Mouse (Mus musculus): Measurements from ENCODE around the gene Olfr154. TPM values are rescaled to one million over a fixed set of nuclear protein-coding genes. Genes with fewer than 3 reads are reported as not detected.
"Not testable (repeated sequence)": the region's sequence is repeated elsewhere in the genome, so short reads cannot be mapped to it uniquely, and the experiment has no call there.

Gene Olfr154
- not detected in 2 replicates for polyA plus RNA-seq (2016; fragmentation: Nextera tagmentation; extraction: Ambion mirVana)

DNA sequence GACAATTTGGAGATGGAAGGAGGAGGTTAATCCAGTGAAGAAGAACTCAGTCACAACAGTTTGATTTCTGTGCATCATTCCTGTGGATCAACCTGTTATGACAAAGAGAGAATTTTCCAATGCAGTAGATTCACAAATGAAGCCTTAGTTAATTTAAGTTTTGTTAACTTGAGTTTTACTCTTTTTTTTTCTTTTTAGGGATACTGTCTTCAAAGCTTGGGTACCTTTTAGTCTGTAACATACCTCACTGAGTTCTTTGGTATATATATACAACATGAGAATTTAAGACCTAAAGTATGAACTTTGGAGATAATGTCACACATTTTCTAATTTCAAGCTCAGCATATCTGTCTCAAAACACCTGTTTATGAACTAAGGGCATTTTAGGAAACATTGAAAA, at the start of gene Olfr154:
Gene Olfr154 (minus strand): TSS at position 101 of the 400 bp plus-strand sequence.
- H3K4me2 ChIP-seq (replicated peaks); H3K27ac ChIP-seq (replicated peaks); H3K9me3 ChIP-seq; H3K4me1 ChIP-seq; H3K27me3 ChIP-seq; ATAC-seq (ENCODE audit: low FRiP score, low read depth); H3K36me3 ChIP-seq; H3K9ac ChIP-seq (replicated peaks); H3K4me3 ChIP-seq: not testable (repeated sequence)

DNA sequence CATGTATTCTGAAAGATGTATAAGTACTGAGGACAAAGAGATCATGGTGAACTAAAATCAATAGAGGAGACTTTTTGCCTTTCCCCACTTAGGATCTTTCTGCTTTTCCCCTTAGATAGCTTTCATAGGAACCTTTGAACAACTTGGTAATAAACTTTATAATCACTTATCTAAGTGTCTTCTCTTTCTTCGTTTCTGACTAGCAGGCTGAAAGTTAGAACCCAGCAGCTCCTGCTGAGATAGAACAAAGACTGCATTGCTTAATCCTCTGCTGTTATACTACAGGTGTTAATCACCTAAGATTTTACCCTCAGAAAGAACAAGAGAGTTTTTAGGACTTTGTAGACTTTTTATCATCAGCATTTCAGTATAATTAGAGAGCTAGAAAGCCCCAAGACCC, 46.9 kb upstream of the Olfr154 start:
- no peaks in the 10 kb centered on the region for H3K4me1 ChIP-seq
- WGBS, result 34% methylated on average over 1 of the region's 1 CpGs
- H3K4me3 ChIP-seq, result no peak overlapping the region
- H3K36me3 ChIP-seq, result no peaks in the 10 kb centered on the region
- H3K27me3 ChIP-seq, result no peaks in the 10 kb centered on the region
- H3K9me3 ChIP-seq, result no peaks in the 10 kb centered on the region
- H3K27ac ChIP-seq (replicated peaks), result no peak overlapping the region
- ATAC-seq (ENCODE audit: low FRiP score, low read depth), result no peak
- no peak overlapping the region for H3K4me2 ChIP-seq (replicated peaks)
- H3K9ac ChIP-seq (replicated peaks), result no peak overlapping the region

- not testable (repeated sequence) for H3K9ac ChIP-seq (replicated peaks); H3K27ac ChIP-seq (replicated peaks); H3K36me3 ChIP-seq; H3K4me1 ChIP-seq; ATAC-seq (ENCODE audit: low FRiP score, low read depth); H3K27me3 ChIP-seq; H3K9me3 ChIP-seq; H3K4me3 ChIP-seq; H3K4me2 ChIP-seq (replicated peaks)
- 86% methylated on average over 2 of the region's 2 CpGs for WGBS
Measured at GRCm38 (mm10) chr2:85710680-85711079, 46.4 kb upstream of the Olfr154 start.

DNA sequence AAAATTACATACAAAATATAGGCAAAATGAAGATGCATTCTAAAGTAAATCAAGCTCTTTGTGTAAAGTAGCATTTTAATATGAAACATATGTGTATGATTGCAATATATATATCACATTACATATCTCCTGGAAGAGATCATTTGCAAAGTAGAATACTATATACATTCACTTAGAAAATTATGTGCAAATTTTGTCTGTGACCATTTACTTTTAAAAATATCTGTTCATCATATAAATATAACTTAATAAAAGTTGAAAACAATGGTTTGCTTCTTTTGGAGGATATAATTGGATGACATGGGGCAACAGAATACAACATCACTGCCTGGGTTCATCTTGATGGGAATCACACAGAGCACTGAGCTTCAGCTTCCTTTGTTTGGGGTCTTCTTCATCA, 24.9 kb upstream of the Olfr154 start, which contains the start of gene Olfr1008:
Gene Olfr1008 (plus strand): TSS at position 301 of the 400 bp plus-strand sequence.
- Histone ChIP-seq H3K4me3 (no peak within 1 kb of the TSS), H3K9me3 (no peaks in the 10 kb centered on the region), H3K4me1 (no peaks in the 10 kb centered on the region), H3K36me3 (no peaks in the 10 kb centered on the region), H3K9ac (replicated peaks) (no peak within 1 kb of the TSS), H3K27me3 (no peaks in the 10 kb centered on the region), H3K4me2 (replicated peaks) (no peak within 1 kb of the TSS), H3K27ac (replicated peaks) (no peak within 1 kb of the TSS)
- no peak for ATAC-seq (ENCODE audit: low FRiP score, low read depth)

DNA sequence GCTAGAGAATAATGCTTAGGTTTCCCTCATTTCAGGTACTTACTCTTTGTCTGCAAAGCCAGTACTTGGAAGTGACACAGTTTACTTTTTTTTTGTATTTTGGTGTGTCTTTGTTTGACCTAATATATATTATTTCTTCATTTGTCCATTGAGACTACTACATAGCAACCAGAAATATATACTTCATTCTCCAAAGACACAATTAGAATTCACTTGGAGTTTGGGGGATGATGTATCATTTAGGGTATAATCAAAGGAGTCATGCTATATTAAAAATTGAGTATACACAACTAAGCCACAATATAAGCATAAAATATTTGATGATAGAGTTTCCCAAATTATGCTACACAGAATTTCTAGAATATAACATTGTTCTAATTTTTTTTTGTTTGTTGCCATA, 14.4 kb upstream of the Olfr154 start, which contains the start of gene Olfr1006:
Gene Olfr1006 (minus strand): TSS at position 101 of the 400 bp plus-strand sequence.
- Histone ChIP-seq H3K36me3 (no peaks in the 10 kb centered on the region), H3K27me3 (no peaks in the 10 kb centered on the region), H3K4me2 (replicated peaks) (no peak within 1 kb of the TSS), H3K27ac (replicated peaks) (no peak within 1 kb of the TSS), H3K9me3 (no peaks in the 10 kb centered on the region), H3K9ac (replicated peaks) (no peak within 1 kb of the TSS), H3K4me1 (no peaks in the 10 kb centered on the region), H3K4me3 (no peak within 1 kb of the TSS)
- ATAC-seq (ENCODE audit: low FRiP score, low read depth), result no peak

DNA sequence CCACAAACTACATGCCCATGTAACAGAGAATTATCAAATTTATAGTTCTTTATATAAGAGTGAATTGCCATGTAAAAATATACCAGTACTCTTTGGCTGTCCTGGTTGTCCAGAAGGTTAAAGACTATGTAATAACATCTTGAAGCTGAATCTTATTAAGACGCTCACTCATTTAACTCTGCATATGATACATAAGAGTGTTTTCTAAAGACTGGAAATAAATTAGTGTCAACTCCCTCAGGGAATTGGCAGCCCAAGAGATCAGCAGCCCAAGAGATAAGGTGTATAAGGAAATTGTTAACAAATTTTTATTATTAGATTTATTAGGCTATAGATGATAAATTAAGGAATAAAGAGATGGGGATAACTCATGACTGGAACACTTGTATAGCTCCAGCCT, 13.7 kb downstream of the Olfr154 start, which contains the start of gene Olfr1002:
Gene Olfr1002 (minus strand): TSS at position 101 of the 400 bp plus-strand sequence.
- Histone ChIP-seq H3K27ac (replicated peaks) (no peak within 1 kb of the TSS), H3K9ac (replicated peaks) (no peak within 1 kb of the TSS), H3K4me3 (no peak within 1 kb of the TSS), H3K27me3 (no peaks in the 10 kb centered on the region), H3K4me2 (replicated peaks) (no peak within 1 kb of the TSS), H3K4me1 (no peaks in the 10 kb centered on the region), H3K36me3 (no peaks in the 10 kb centered on the region), H3K9me3 (no peaks in the 10 kb centered on the region)
- ATAC-seq (ENCODE audit: low FRiP score, low read depth), result no peak
- WGBS, result 89% methylated on average over 1 of the region's 1 CpGs

Other genes starting within 250 kb of the Olfr154 start
- not detected in 2 replicates for gene Olfr993, start 249.6 kb downstream of the Olfr154 start, polyA plus RNA-seq (2016; fragmentation: Nextera tagmentation; extraction: Ambion mirVana)
- gene Olfr994, start 228.0 kb downstream of the Olfr154 start, polyA plus RNA-seq (2016; fragmentation: Nextera tagmentation; extraction: Ambion mirVana), result not detected in 2 replicates
- gene Olfr995, start 220.8 kb downstream of the Olfr154 start, polyA plus RNA-seq (2016; fragmentation: Nextera tagmentation; extraction: Ambion mirVana), result not detected in 2 replicates
- gene 4833423E24Rik, start 145.4 kb downstream of the Olfr154 start, polyA plus RNA-seq (2016; fragmentation: Nextera tagmentation; extraction: Ambion mirVana), result not detected in 2 replicates
- gene Olfr996, start 85.2 kb downstream of the Olfr154 start, polyA plus RNA-seq (2016; fragmentation: Nextera tagmentation; extraction: Ambion mirVana), result not detected in 2 replicates
- gene Olfr998, start 75.5 kb downstream of the Olfr154 start, polyA plus RNA-seq (2016; fragmentation: Nextera tagmentation; extraction: Ambion mirVana), result not detected in 2 replicates
- not detected in 2 replicates for gene Olfr1000, start 52.6 kb downstream of the Olfr154 start, polyA plus RNA-seq (2016; fragmentation: Nextera tagmentation; extraction: Ambion mirVana)
- gene Olfr1002, start 13.8 kb downstream of the Olfr154 start, polyA plus RNA-seq (2016; fragmentation: Nextera tagmentation; extraction: Ambion mirVana), result not detected in 2 replicates
- not detected in 2 replicates for gene Olfr1006, start 14.3 kb upstream of the Olfr154 start, polyA plus RNA-seq (2016; fragmentation: Nextera tagmentation; extraction: Ambion mirVana)
- not detected in 2 replicates for gene Olfr1008, start 25.0 kb upstream of the Olfr154 start, polyA plus RNA-seq (2016; fragmentation: Nextera tagmentation; extraction: Ambion mirVana)
- gene Olfr1009, start 51.0 kb upstream of the Olfr154 start, polyA plus RNA-seq (2016; fragmentation: Nextera tagmentation; extraction: Ambion mirVana), result not detected in 2 replicates
- gene Olfr1012, start 98.3 kb upstream of the Olfr154 start, polyA plus RNA-seq (2016; fragmentation: Nextera tagmentation; extraction: Ambion mirVana), result not detected in 2 replicates
- not detected in 2 replicates for gene Olfr1013, start 102.6 kb upstream of the Olfr154 start, polyA plus RNA-seq (2016; fragmentation: Nextera tagmentation; extraction: Ambion mirVana)
- gene Olfr1014, start 108.3 kb upstream of the Olfr154 start, polyA plus RNA-seq (2016; fragmentation: Nextera tagmentation; extraction: Ambion mirVana), result not detected in 2 replicates
- gene Olfr1015, start 117.6 kb upstream of the Olfr154 start, polyA plus RNA-seq (2016; fragmentation: Nextera tagmentation; extraction: Ambion mirVana), result not detected in 2 replicates
- not detected in 2 replicates for gene Olfr1016, start 138.1 kb upstream of the Olfr154 start, polyA plus RNA-seq (2016; fragmentation: Nextera tagmentation; extraction: Ambion mirVana)
- not detected in 2 replicates for gene Olfr1018, start 154.0 kb upstream of the Olfr154 start, polyA plus RNA-seq (2016; fragmentation: Nextera tagmentation; extraction: Ambion mirVana)
- not detected in 2 replicates for gene Olfr1019, start 181.0 kb upstream of the Olfr154 start, polyA plus RNA-seq (2016; fragmentation: Nextera tagmentation; extraction: Ambion mirVana)
- gene Olfr1020, start 182.6 kb upstream of the Olfr154 start, polyA plus RNA-seq (2016; fragmentation: Nextera tagmentation; extraction: Ambion mirVana), result not detected in 2 replicates
- not detected in 2 replicates for gene Olfr1022, start 204.1 kb upstream of the Olfr154 start, polyA plus RNA-seq (2016; fragmentation: Nextera tagmentation; extraction: Ambion mirVana)
- gene Olfr1023, start 221.2 kb upstream of the Olfr154 start, polyA plus RNA-seq (2016; fragmentation: Nextera tagmentation; extraction: Ambion mirVana), result not detected in 2 replicates
- gene Olfr1024, start 240.6 kb upstream of the Olfr154 start, polyA plus RNA-seq (2016; fragmentation: Nextera tagmentation; extraction: Ambion mirVana), result not detected in 2 replicates

Data from midbrain, embryonic 12.5 days (tissue).